Comparison of ENCODE assay signal across 9 mouse cellular contexts in genomic region chr10:43489550-43489949, GRCm38 (mm10). TPM values are rescaled to one million over a fixed set of nuclear protein-coding genes. Genes with fewer than 3 reads are reported as not detected.
DNase-seq lines count a peak whose midpoint lies in the region; ATAC-seq and TF ChIP-seq lines count a peak whose summit lies in the region.
"Had no signal": no experiment of that assay in that cellular context is flagged by ENCODE, and none has a peak within 500 bp of the region (broad histone marks: within the 10 kb centered on the region; RNA-seq: fewer than 3 reads in every experiment).

No protein-coding gene starts in this region.

- H3K27me3 ChIP-seq in heart, embryonic 14.5 days (ENCODE audit: control insufficient read depth, insufficient read depth, low read length): no peaks in the 10 kb centered on the region
- no peaks in the 10 kb centered on the region for H3K27me3 ChIP-seq in kidney, postnatal 0 days (ENCODE audit: insufficient read depth, low read length)
- H3K27me3 ChIP-seq: midbrain, embryonic 13.5 days had no signal

- 0 out of 2 replicates have a peak, but pooled peaks cover 4% of the 10 kb centered on the region for H3K36me3 ChIP-seq in heart, embryonic 14.5 days (ENCODE audit: control insufficient read depth, insufficient read depth, low read length)
- no peaks in the 10 kb centered on the region; the same call in 1 of the 2 replicates for H3K36me3 ChIP-seq in kidney, postnatal 0 days (ENCODE audit: insufficient read depth, low read length)

- H3K4me3 ChIP-seq in lung, adult 2 months (replicated peaks; ENCODE audit: extremely low read depth, low read depth, low read length): no peak overlapping the region
- H3K4me3 ChIP-seq in heart, embryonic 14.5 days (ENCODE audit: control insufficient read depth in 1 of 2, insufficient read depth in 1 of 2, low read depth in 1 of 2, low read length in 2 of 2): no peak overlapping the region
- H3K4me3 ChIP-seq in kidney, postnatal 0 days (replicated peaks; ENCODE audit: low read depth, low read length): no peak overlapping the region
- H3K4me3 ChIP-seq: midbrain, embryonic 13.5 days had no signal

- peak overlapping the region; percentile 34 to 64; a peak in 3 of 4 replicates for H3K27ac ChIP-seq in heart, embryonic 14.5 days (replicated peaks in 1 of 2; ENCODE audit: control insufficient read depth in 1 of 2, insufficient read depth in 1 of 2, low read depth in 2 of 2, low read length in 2 of 2)
- peak overlapping the region; percentile 64; the same call in 1 of the 2 replicates for H3K27ac ChIP-seq in kidney, postnatal 0 days
- H3K27ac ChIP-seq: midbrain, embryonic 13.5 days had no signal

- peak; percentile 51; the same call in 1 of the 2 replicates for ATAC-seq in heart, embryonic 14.5 days (ENCODE audit: insufficient number of reproducible peaks, insufficient read depth, low FRiP score, low read depth)
- peak; percentile 55; the same call in 1 of the 2 replicates for ATAC-seq in kidney, postnatal 0 days (replicated peaks; ENCODE audit: low FRiP score, low read depth)
- ATAC-seq in CD4-positive, CD25-positive, alpha-beta regulatory T cell, adult 4 months: no peak
- ATAC-seq: midbrain, embryonic 13.5 days had no signal

- H3K9me3 ChIP-seq in heart, embryonic 14.5 days (ENCODE audit: control insufficient read depth, low read length): no peaks in the 10 kb centered on the region
- no peaks in the 10 kb centered on the region for H3K9me3 ChIP-seq in kidney, postnatal 0 days (replicated peaks; ENCODE audit: low read length)
- H3K9me3 ChIP-seq: midbrain, embryonic 13.5 days had no signal

- intact Hi-C loops in gastrocnemius, postnatal 14 days (cut with DNase I; ENCODE audit: low total_unique reads): no loop called here

- peak overlapping the region; percentile 31 for H3K4me2 ChIP-seq in heart, embryonic 14.5 days (ENCODE audit: low read length)
- no peak overlapping the region for H3K4me2 ChIP-seq in kidney, postnatal 0 days (ENCODE audit: low read length)
- H3K4me2 ChIP-seq: midbrain, embryonic 13.5 days had no signal

- TF ChIP-seq POLR2A in lung, adult 2 months (IDR thresholded peaks at IDR 0.05; ENCODE audit: borderline replicate concordance, extremely low read depth, low read depth, low read length): peak; percentile 27; the same call in 1 of the 2 replicates

- no peak for TF ChIP-seq CTCF in lung, adult 2 months (IDR thresholded peaks at IDR 0.05; ENCODE audit: insufficient read depth, low read length)
- no peak for TF ChIP-seq CTCF in kidney, postnatal 0 days (IDR thresholded peaks at IDR 0.05; ENCODE audit: low read depth)

- H3K9ac ChIP-seq in heart, embryonic 14.5 days (ENCODE audit: low read length): peak overlapping the region; percentile 28; the same call in 1 of the 2 replicates
- H3K9ac ChIP-seq in kidney, postnatal 0 days (ENCODE audit: low read depth, low read length): no peak overlapping the region
- H3K9ac ChIP-seq: midbrain, embryonic 13.5 days had no signal

- WGBS in lung, adult 2 months: 31% methylated on average over 6 of the region's 6 CpGs
- WGBS in heart, embryonic 14.5 days: 26% methylated on average over 6 of the region's 6 CpGs
- 19% methylated on average over 6 of the region's 6 CpGs for WGBS in kidney, postnatal 0 days

- peak; percentile 17 for DNase-seq in lung, adult 2 months
- DNase-seq in lung, postnatal 4 days: no peak
- DNase-seq in kidney, postnatal 0 days (ENCODE audit: low spot score): peak; percentile 40
- DNase-seq in lung, postnatal 14 days: peak; percentile 12
- DNase-seq in gastrocnemius, postnatal 10 days: no peak
- no peak for DNase-seq in gastrocnemius, postnatal 14 days

- H3K4me1 ChIP-seq in lung, adult 2 months (ENCODE audit: control insufficient read depth, insufficient read depth, low read length): peaks cover 2% of the 10 kb centered on the region; the same call in 1 of the 2 replicates
- H3K4me1 ChIP-seq in heart, embryonic 14.5 days (ENCODE audit: control insufficient read depth in 2 of 2, insufficient read depth in 2 of 2, low read length in 2 of 2): peaks cover 22 to 37% of the 10 kb centered on the region in 2 experiments
- peaks cover 16% of the 10 kb centered on the region; the same call in 1 of the 2 replicates for H3K4me1 ChIP-seq in kidney, postnatal 0 days (replicated peaks; ENCODE audit: insufficient read depth, low read length)

RNA-seq across cellular contexts. Expression of gene Bend3, which starts 10.9 kb away (rescaled TPM):
- 3.1 and 4.0 TPM in 2 replicates for polyA plus RNA-seq in lung, adult 2 months (2012; rRNA removed)
- polyA plus RNA-seq in heart, embryonic 14.5 days (2014; fragmentation: Nextera tagmentation; extraction: Ambion mirVana): 4.6 and 5.6 TPM in 2 replicates
- polyA plus RNA-seq in kidney, postnatal 0 days (2015; fragmentation: Nextera tagmentation; extraction: Ambion mirVana): 2.8 TPM in 2 replicates
- 1 to 10 TPM; 4.6 to 6.5 TPM for total RNA-seq in gastrocnemius, postnatal 10 days (2021)
- under 1 TPM; 0.48 to 0.91 TPM for polyA plus RNA-seq in CD4-positive, CD25-positive, alpha-beta regulatory T cell, adult 4 months (2017; shearing (Covaris generic))
- 1 to 10 TPM; 3.7 to 4.8 TPM for total RNA-seq in gastrocnemius, postnatal 14 days (2021)

RNA-seq across cellular contexts. Expression of gene Gm9803, which starts 34.3 kb away (rescaled TPM):
- polyA plus RNA-seq in lung, adult 2 months (2012; rRNA removed): 44.3 and 73.8 TPM in 2 replicates
- 16.6 and 19.3 TPM in 2 replicates for polyA plus RNA-seq in heart, embryonic 14.5 days (2014; fragmentation: Nextera tagmentation; extraction: Ambion mirVana)
- polyA plus RNA-seq in kidney, postnatal 0 days (2015; fragmentation: Nextera tagmentation; extraction: Ambion mirVana): 11.8 and 17.4 TPM in 2 replicates
- total RNA-seq in gastrocnemius, postnatal 10 days (2021): 1 to 10 TPM; 4.7 to 5.2 TPM
- polyA plus RNA-seq in CD4-positive, CD25-positive, alpha-beta regulatory T cell, adult 4 months (2017; shearing (Covaris generic)): 10 to 100 TPM; 28.0 to 34.3 TPM
- total RNA-seq in gastrocnemius, postnatal 14 days (2021): 1 to 10 TPM; 6.8 to 8.8 TPM

RNA-seq across cellular contexts. Expression of gene 1700021F05Rik, which starts 51.2 kb away (rescaled TPM):
- polyA plus RNA-seq in lung, adult 2 months (2012; rRNA removed): 3.1 and 7.1 TPM in 2 replicates
- 90.8 and 94.3 TPM in 2 replicates for polyA plus RNA-seq in heart, embryonic 14.5 days (2014; fragmentation: Nextera tagmentation; extraction: Ambion mirVana)
- 84.7 and 85.1 TPM in 2 replicates for polyA plus RNA-seq in kidney, postnatal 0 days (2015; fragmentation: Nextera tagmentation; extraction: Ambion mirVana)
- 10 to 100 TPM; 91.5 to 98.3 TPM for total RNA-seq in gastrocnemius, postnatal 10 days (2021)
- 10 to 100 TPM; 31.3 to 35.7 TPM for polyA plus RNA-seq in CD4-positive, CD25-positive, alpha-beta regulatory T cell, adult 4 months (2017; shearing (Covaris generic))
- total RNA-seq in gastrocnemius, postnatal 14 days (2021): 100 to 1,000 TPM in 1 of 2 experiments, 10 to 100 TPM in 1; 97.7 to 103 TPM

Comparison
In these comparisons a context has a peak if more than half of its experiments do, and no peak if none do; other contexts are left out.
1. DNase-seq: peak in lung, adult 2 months (single experiment), kidney, postnatal 0 days (single experiment) and lung, postnatal 14 days (single experiment); none in lung, postnatal 4 days (0 of 2), gastrocnemius, postnatal 10 days (single experiment) and gastrocnemius, postnatal 14 days (single experiment).